Mouse (Mus musculus) intestine, postnatal 0 days (tissue): Measurements from ENCODE around the gene Phf20. TPM values are rescaled to one million over a fixed set of nuclear protein-coding genes. Genes with fewer than 3 reads are reported as not detected.

Experiments used
- ATAC-seq: fragments of 200-750 bp; cut with Nextera tagmentation; 2 replicates; pipeline ENCODE4 v1.8.0; 2017; ENCODE audit warnings: mild to moderate bottlenecking, moderate TSS enrichment, moderate library complexity
- H3K27ac ChIP-seq: fragments of 300-500 bp; sonication (generic); 2 replicates; pipeline ENCODE4 v1.5.1; 2014; ENCODE audit warnings: mild to moderate bottlenecking, low read depth, low read length, moderate library complexity
- H3K27me3 ChIP-seq: fragments of 300-500 bp; sonication (generic); replicated peaks from 2 replicates; pipeline ENCODE4 v1.6.1; 2014; ENCODE audit warnings: low read length, mixed read lengths; ENCODE audit not compliant: control insufficient read depth, insufficient read depth
- H3K36me3 ChIP-seq: fragments of 300-500 bp; sonication (generic); 2 replicates; pipeline ENCODE4 v1.6.1; 2014; ENCODE audit warnings: mild to moderate bottlenecking, moderate library complexity; ENCODE audit not compliant: control insufficient read depth, insufficient read depth
- H3K4me1 ChIP-seq: fragments of 300-500 bp; sonication (generic); replicated peaks from 2 replicates; pipeline ENCODE4 v1.6.1; 2014; ENCODE audit warnings: antibody characterized with exemption, low read length, mixed read lengths; ENCODE audit not compliant: control insufficient read depth, insufficient read depth
- H3K4me2 ChIP-seq: fragments of 300-500 bp; sonication (generic); replicated peaks from 2 replicates; pipeline ENCODE4 v1.6.1; 2014; ENCODE audit warnings: low read depth, mild to moderate bottlenecking, moderate library complexity
- H3K4me3 ChIP-seq: fragments of 300-500 bp; sonication (generic); 2 replicates; pipeline ENCODE4 v1.5.1; 2014; ENCODE audit warnings: low read depth, low read length
- H3K9ac ChIP-seq: fragments of 300-500 bp; sonication (generic); 2 replicates; pipeline ENCODE4 v1.6.1; 2014; ENCODE audit warnings: mild to moderate bottlenecking, low read depth, low read length
- H3K9me3 ChIP-seq: fragments of 300-500 bp; sonication (generic); 2 replicates; pipeline ENCODE4 v1.6.1; 2016; ENCODE audit warnings: mixed run types; ENCODE audit not compliant: control insufficient read depth
- CTCF ChIP-seq: sonication (generic); IDR thresholded peaks from 2 replicates; pipeline ENCODE4 v1.5.1; 2016; ENCODE audit warnings: low read depth, mild to moderate bottlenecking, control low read depth, antibody characterized with exemption, moderate library complexity
- WGBS: fragments of 180-500 bp; shearing (Covaris S2); extraction: QIAGEN DNeasy Blood & Tissue Kit; methylation state at CpG from one replicate; pipeline ENCODE4 v1.1.7; 2014; 5-methylcytosine and 5-hydroxymethylcytosine counted together
- polyA plus RNA-seq: library from polyadenylated mRNA; unstranded; fragments of >200 nt; fragmentation: Nextera tagmentation; extraction: Ambion mirVana; gene quantifications from 2 replicates; pipeline ENCODE4 v1.2.1, GENCODE M21; 2015

Phf20 gene
- polyA plus RNA-seq, 1 experiment from 2014 or later: 20.9 TPM

GRCm38 (mm10) chr2:156295601-156296063, 99.4 kb downstream of the Phf20 start:
- Histone ChIP-seq H3K9ac (no peak overlapping the region), H3K4me3 (no peak overlapping the region), H3K4me2 (no peak overlapping the region), H3K36me3 (peaks cover 44% of the 10 kb centered on the region), H3K4me1 (0 out of 2 replicates have a peak, but pooled peaks cover 6% of the 10 kb centered on the region), H3K9me3 (no peaks in the 10 kb centered on the region), H3K27ac (peak overlapping the region; percentile 82), H3K27me3 (no peaks in the 10 kb centered on the region)
- WGBS: 48% methylated on average over 2 of the region's 2 CpGs
- no peak for TF ChIP-seq CTCF
- ATAC-seq: peak; percentile 88

GRCm38 (mm10) chr2:156296190-156296589, 99.9 kb downstream of the Phf20 start:
- Histone ChIP-seq H3K4me3 (no peak overlapping the region), H3K27ac (peak overlapping the region; percentile 82), H3K4me1 (0 out of 2 replicates have a peak, but pooled peaks cover 6% of the 10 kb centered on the region), H3K27me3 (no peaks in the 10 kb centered on the region), H3K4me2 (no peak overlapping the region), H3K9ac (no peak overlapping the region), H3K36me3 (peaks cover 43% of the 10 kb centered on the region), H3K9me3 (no peaks in the 10 kb centered on the region)
- no peak for TF ChIP-seq CTCF
- WGBS: 48% methylated on average over 3 of the region's 3 CpGs
- ATAC-seq: peak; percentile 89

- peak; percentile 41; the same call in 1 of the 2 replicates for TF ChIP-seq CTCF
- Histone ChIP-seq H3K9me3 (no peaks in the 10 kb centered on the region), H3K27me3 (no peaks in the 10 kb centered on the region), H3K36me3 (peaks cover 43% of the 10 kb centered on the region), H3K4me3 (no peak overlapping the region), H3K4me2 (no peak overlapping the region), H3K27ac (no peak overlapping the region), H3K4me1 (0 out of 2 replicates have a peak, but pooled peaks cover 6% of the 10 kb centered on the region), H3K9ac (no peak overlapping the region)
- 67% methylated on average over 3 of the region's 3 CpGs for WGBS
- ATAC-seq: no peak
Measured at GRCm38 (mm10) chr2:156297653-156298052, 101.4 kb downstream of the Phf20 start.

DNA sequence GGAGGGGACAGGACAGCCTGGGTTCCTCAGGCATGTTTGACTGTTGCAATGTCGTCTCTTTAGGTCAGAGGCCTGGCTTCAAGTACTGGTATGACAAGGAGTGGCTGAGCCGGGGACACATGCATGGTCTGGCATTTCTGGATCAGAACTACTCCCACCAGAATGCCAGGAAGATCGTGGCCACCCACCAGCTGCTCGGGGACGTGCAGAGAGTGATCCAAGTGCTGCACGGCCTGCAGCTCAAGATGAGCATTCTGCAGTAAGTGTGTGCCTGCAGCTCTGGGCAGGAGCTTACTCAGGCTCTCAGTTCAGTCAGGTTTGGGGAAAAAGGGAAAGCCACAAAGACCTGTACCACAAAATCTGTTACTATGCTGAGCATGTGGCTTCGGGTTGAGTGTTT, 102.2 kb downstream of the Phf20 start:
- Histone ChIP-seq H3K9me3 (no peaks in the 10 kb centered on the region), H3K4me1 (0 out of 2 replicates have a peak, but pooled peaks cover 6% of the 10 kb centered on the region), H3K9ac (no peak overlapping the region), H3K36me3 (peaks cover 40% of the 10 kb centered on the region), H3K27ac (no peak overlapping the region), H3K4me2 (no peak overlapping the region), H3K27me3 (no peaks in the 10 kb centered on the region), H3K4me3 (no peak overlapping the region)
- ATAC-seq: no peak
- WGBS: 73% methylated on average over 7 of the region's 7 CpGs
- no peak for TF ChIP-seq CTCF

GRCm38 (mm10) chr2:156302063-156302462, 105.8 kb downstream of the Phf20 start:
- TF ChIP-seq CTCF: no peak
- no peak overlapping the region for H3K4me3 ChIP-seq
- no peaks in the 10 kb centered on the region for H3K4me1 ChIP-seq
- H3K4me2 ChIP-seq: no peak overlapping the region
- no peak overlapping the region for H3K9ac ChIP-seq
- H3K36me3 ChIP-seq: peaks cover 49% of the 10 kb centered on the region; the same call in 1 of the 2 replicates
- no peak overlapping the region for H3K27ac ChIP-seq
- 84% methylated on average over 4 of the region's 4 CpGs for WGBS
- H3K27me3 ChIP-seq: no peaks in the 10 kb centered on the region
- H3K9me3 ChIP-seq: no peaks in the 10 kb centered on the region
- no peak for ATAC-seq

- WGBS: 90% methylated on average over 4 of the region's 4 CpGs
- H3K27ac ChIP-seq: no peak overlapping the region
Measured at GRCm38 (mm10) chr2:156304351-156304750, 108.1 kb downstream of the Phf20 start.

More at GRCm38 (mm10) chr2:156304351-156304750, 108.1 kb downstream of the Phf20 start:
- H3K36me3 ChIP-seq: peaks cover 31% of the 10 kb centered on the region; the same call in 1 of the 2 replicates
- no peaks in the 10 kb centered on the region for H3K4me1 ChIP-seq
- H3K9ac ChIP-seq: no peak overlapping the region
- no peak overlapping the region for H3K4me3 ChIP-seq
- H3K4me2 ChIP-seq: no peak overlapping the region
- no peak for ATAC-seq
- H3K9me3 ChIP-seq: no peaks in the 10 kb centered on the region
- no peaks in the 10 kb centered on the region for H3K27me3 ChIP-seq
- no peak for TF ChIP-seq CTCF
